Mouse (Mus musculus): ENCODE measurements around the gene Dlat. TPM values are rescaled to one million over a fixed set of nuclear protein-coding genes. Genes with fewer than 3 reads are reported as not detected.

Dlat gene
- total and polyA plus RNA-seq, 3 experiments = 36.1 to 61.3 (median 60.0) TPM

GRCm38 (mm10) chr9:50697706-50698041 is 38.1 kb upstream of the Dlat start:
- DNase-seq (ENCODE audit: low spot score) (no peak), ATAC-seq (ENCODE audit: extremely low read depth, insufficient number of reproducible peaks, low FRiP score, poor library complexity, severe bottlenecking) (no peak)
- Histone ChIP-seq H3K4me1 (ENCODE audit: insufficient read depth, low read depth, low read length) (peaks cover 2% of the 10 kb centered on the region), H3K4me3 (ENCODE audit: low read depth, low read length) (no peak overlapping the region), H3K36me3 (replicated peaks) (no peaks in the 10 kb centered on the region), H3K9me3 (replicated peaks) (no peaks in the 10 kb centered on the region), H3K27me3 (ENCODE audit: insufficient read depth, low read length) (peaks cover 63% of the 10 kb centered on the region)
- TF ChIP-seq GATA1 (IDR thresholded peaks at IDR 0.05; ENCODE audit: borderline replicate concordance, low read length) (no peak), POLR2AphosphoS5 (IDR thresholded peaks at IDR 0.05; ENCODE audit: insufficient replicate concordance, low read depth, low read length) (no peak)

DNA sequence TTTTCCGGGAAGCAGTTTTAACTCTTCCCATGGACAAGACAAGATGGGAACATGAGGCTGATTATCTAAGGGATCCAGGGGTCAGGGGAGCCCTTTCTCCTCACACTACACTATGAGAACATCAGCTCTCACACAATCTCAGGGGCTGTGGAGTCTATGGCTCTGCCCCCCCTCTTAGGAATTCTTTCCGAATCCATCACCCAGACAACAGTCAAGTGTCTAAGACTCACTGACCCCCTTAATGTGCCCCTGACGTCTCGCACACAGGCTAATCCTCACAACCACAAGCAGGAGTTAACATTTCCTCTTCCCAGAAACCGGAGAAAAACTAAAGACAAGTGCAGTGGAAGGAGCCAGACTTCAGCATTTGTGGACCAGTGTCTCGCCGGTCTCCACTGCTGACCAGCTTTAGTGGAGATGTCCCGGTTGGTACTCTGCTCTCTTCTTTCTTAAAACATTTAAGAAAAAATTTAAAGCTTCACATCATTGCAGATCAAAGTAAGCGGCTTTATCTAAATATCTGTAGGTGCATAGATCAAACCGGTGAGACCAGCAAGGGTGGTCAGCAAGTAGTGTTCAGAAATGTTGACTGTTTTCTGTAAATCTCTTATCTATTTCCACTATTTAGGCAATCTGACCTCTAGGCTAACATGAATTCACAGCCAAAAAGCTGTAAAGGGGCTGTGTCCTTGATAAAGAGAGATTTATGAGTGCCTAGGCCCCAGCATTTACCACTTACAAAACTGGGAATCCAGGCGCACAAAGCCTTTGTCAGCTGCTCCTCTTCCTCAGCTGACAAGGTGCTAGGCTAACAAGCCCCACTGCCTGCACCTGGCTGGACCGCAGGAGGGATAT is 37.5 kb upstream of the Dlat start:
- ATAC-seq (ENCODE audit: extremely low read depth, insufficient number of reproducible peaks, low FRiP score, poor library complexity, severe bottlenecking) (no peak), DNase-seq (ENCODE audit: low spot score) (no peak)
- Histone ChIP-seq H3K27me3 (ENCODE audit: insufficient read depth, low read length) (peaks cover 63% of the 10 kb centered on the region), H3K36me3 (replicated peaks) (no peaks in the 10 kb centered on the region), H3K4me1 (ENCODE audit: insufficient read depth, low read depth, low read length) (peaks cover 2% of the 10 kb centered on the region), H3K4me3 (ENCODE audit: low read depth, low read length) (no peak overlapping the region), H3K9me3 (replicated peaks) (no peaks in the 10 kb centered on the region)
- TF ChIP-seq CTCF (IDR thresholded peaks at IDR 0.05; ENCODE audit: low read depth, low read length) = no peak
- TF ChIP-seq POLR2AphosphoS5 (IDR thresholded peaks at IDR 0.05; ENCODE audit: insufficient replicate concordance, low read depth, low read length) = no peak
- no peak for TF ChIP-seq GATA2 (IDR thresholded peaks at IDR 0.05; ENCODE audit: borderline replicate concordance, low read depth, low read length)
- TF ChIP-seq TAL1 (conservative IDR thresholded peaks at IDR 0.05; ENCODE audit: low read depth, low read length) = no peak
- no peak for TF ChIP-seq GATA1 (IDR thresholded peaks at IDR 0.05; ENCODE audit: borderline replicate concordance, low read length)

DNA sequence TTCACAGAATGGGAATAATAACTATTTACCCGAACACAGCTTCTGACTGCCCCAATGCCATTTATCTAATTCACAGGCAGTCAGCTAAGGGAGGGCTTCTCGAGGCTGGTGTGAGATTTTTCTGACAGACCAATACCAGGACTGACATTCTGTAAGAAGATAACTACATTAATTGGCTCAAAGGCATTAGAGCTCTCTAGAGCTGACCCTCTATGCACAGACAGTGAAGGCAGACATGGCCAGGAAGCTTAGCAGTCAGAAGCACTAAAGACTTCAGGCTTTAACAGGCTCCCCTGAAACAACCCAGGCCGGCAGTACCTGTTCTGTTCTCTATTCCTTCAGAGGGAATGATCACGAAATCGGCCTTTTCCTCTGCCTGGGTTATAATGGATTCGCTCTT is 35.6 kb upstream of the Dlat start:
- no peak for ATAC-seq (ENCODE audit: extremely low read depth, insufficient number of reproducible peaks, low FRiP score, poor library complexity, severe bottlenecking)
- TF ChIP-seq GATA2 (IDR thresholded peaks at IDR 0.05; ENCODE audit: borderline replicate concordance, low read depth, low read length) (no peak), GATA1 (IDR thresholded peaks at IDR 0.05; ENCODE audit: borderline replicate concordance, low read length) (no peak), CTCF (IDR thresholded peaks at IDR 0.05; ENCODE audit: low read depth, low read length) (no peak), TAL1 (conservative IDR thresholded peaks at IDR 0.05; ENCODE audit: low read depth, low read length) (no peak), POLR2AphosphoS5 (IDR thresholded peaks at IDR 0.05; ENCODE audit: insufficient replicate concordance, low read depth, low read length) (no peak)
- H3K9me3 ChIP-seq (replicated peaks) = no peaks in the 10 kb centered on the region
- H3K36me3 ChIP-seq (replicated peaks) = no peaks in the 10 kb centered on the region
- H3K27me3 ChIP-seq (ENCODE audit: insufficient read depth, low read length) = peaks cover 49% of the 10 kb centered on the region
- peaks cover 2% of the 10 kb centered on the region for H3K4me1 ChIP-seq (ENCODE audit: insufficient read depth, low read depth, low read length)
- DNase-seq (ENCODE audit: low spot score) = no peak
- no peak overlapping the region for H3K4me3 ChIP-seq (ENCODE audit: low read depth, low read length)

- H3K36me3 ChIP-seq (replicated peaks) = no peaks in the 10 kb centered on the region
- H3K9me3 ChIP-seq (replicated peaks) = no peaks in the 10 kb centered on the region
- ATAC-seq (ENCODE audit: extremely low read depth, insufficient number of reproducible peaks, low FRiP score, poor library complexity, severe bottlenecking) (no peak), DNase-seq (ENCODE audit: low spot score) (no peak)
- TF ChIP-seq POLR2AphosphoS5 (IDR thresholded peaks at IDR 0.05; ENCODE audit: insufficient replicate concordance, low read depth, low read length) = no peak
- TF ChIP-seq CTCF (IDR thresholded peaks at IDR 0.05; ENCODE audit: low read depth, low read length) = no peak
- no peak for TF ChIP-seq GATA1 (IDR thresholded peaks at IDR 0.05; ENCODE audit: borderline replicate concordance, low read length)
- TF ChIP-seq TAL1 (conservative IDR thresholded peaks at IDR 0.05; ENCODE audit: low read depth, low read length) = no peak
- TF ChIP-seq GATA2 (IDR thresholded peaks at IDR 0.05; ENCODE audit: borderline replicate concordance, low read depth, low read length) = no peak
- no peak overlapping the region for H3K4me3 ChIP-seq (ENCODE audit: low read depth, low read length)
- H3K4me1 ChIP-seq (ENCODE audit: insufficient read depth, low read depth, low read length) = peaks cover 2% of the 10 kb centered on the region
- H3K27me3 ChIP-seq (ENCODE audit: insufficient read depth, low read length) = peaks cover 39% of the 10 kb centered on the region
Observed at GRCm38 (mm10) chr9:50693631-50694030, 34.1 kb upstream of the Dlat start.

DNA sequence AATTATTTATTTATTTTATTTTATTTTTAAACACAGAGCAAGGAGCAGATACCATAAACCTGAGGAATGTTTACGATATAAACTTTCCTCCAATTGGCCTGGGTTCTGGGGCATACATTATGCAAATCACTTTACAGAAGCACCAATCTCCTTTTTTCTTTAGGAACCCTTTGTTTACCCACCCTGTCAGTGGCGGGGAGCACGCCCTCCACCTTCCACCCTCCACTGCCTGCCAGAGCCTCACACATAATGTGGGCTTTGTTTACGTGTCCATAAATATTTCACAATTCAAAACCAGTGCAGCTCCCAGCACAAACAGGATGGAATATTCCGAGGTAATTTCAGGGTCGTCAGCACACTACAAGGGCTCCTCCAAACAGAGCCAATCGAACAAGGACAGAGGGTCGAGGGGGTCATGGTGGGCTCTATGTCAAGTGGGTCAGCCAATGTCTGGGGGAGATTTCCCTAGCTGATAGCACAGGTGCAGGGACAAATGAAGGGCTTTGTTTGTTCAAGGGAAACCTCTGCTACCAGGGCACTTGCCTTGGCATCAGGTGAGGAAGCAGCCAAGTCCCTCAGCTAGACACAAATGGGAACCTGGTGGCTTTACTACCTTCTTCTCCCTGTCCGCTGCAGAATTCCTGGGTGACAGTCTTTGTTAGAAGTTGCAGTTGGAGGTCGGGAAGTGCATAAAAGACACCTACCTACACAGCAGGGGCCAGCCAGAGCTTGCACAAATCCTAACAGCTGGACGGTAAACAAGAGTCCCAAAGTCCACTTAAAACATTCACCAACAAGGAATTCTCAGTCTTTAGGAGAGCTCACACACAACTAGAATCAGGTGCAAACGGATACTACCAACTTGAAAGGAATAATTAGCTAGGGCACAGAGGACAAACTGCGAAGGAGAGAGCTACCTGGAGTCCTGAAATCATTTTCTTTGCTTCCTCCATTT is 33.3 kb upstream of the Dlat start:
- DNase-seq (ENCODE audit: low spot score) (no peak), ATAC-seq (ENCODE audit: extremely low read depth, insufficient number of reproducible peaks, low FRiP score, poor library complexity, severe bottlenecking) (no peak)
- Histone ChIP-seq H3K36me3 (replicated peaks) (no peaks in the 10 kb centered on the region), H3K27me3 (ENCODE audit: insufficient read depth, low read length) (peaks cover 37% of the 10 kb centered on the region), H3K4me3 (ENCODE audit: low read depth, low read length) (no peak overlapping the region), H3K9me3 (replicated peaks) (no peaks in the 10 kb centered on the region), H3K4me1 (ENCODE audit: insufficient read depth, low read depth, low read length) (peaks cover 2% of the 10 kb centered on the region)
- TF ChIP-seq GATA1 (IDR thresholded peaks at IDR 0.05; ENCODE audit: borderline replicate concordance, low read length) = no peak
- no peak for TF ChIP-seq POLR2AphosphoS5 (IDR thresholded peaks at IDR 0.05; ENCODE audit: insufficient replicate concordance, low read depth, low read length)
- no peak for TF ChIP-seq CTCF (IDR thresholded peaks at IDR 0.05; ENCODE audit: low read depth, low read length)
- no peak for TF ChIP-seq TAL1 (conservative IDR thresholded peaks at IDR 0.05; ENCODE audit: low read depth, low read length)
- no peak for TF ChIP-seq GATA2 (IDR thresholded peaks at IDR 0.05; ENCODE audit: borderline replicate concordance, low read depth, low read length)

All from G1E (cell line).